Mouse (Mus musculus) hindbrain, embryonic 10.5 days (tissue): ENCODE measurements around the gene Sned1. TPM values are rescaled to one million over a fixed set of nuclear protein-coding genes. Genes with fewer than 3 reads are reported as not detected.

ENCODE experiments used
- DNase-seq: peaks from one replicate; pipeline ENCODE4 v3.0.0-alpha.2; 2017; ENCODE audit warnings: low spot score
- H3K27ac ChIP-seq: fragments of 300-500 bp; sonication (generic); 2 replicates; pipeline ENCODE4 v1.5.1; 2016; ENCODE audit warnings: mild to moderate bottlenecking, moderate library complexity
- H3K27me3 ChIP-seq: fragments of 300-500 bp; sonication (generic); 2 replicates; pipeline ENCODE4 v1.6.1; 2016; ENCODE audit warnings: mild to moderate bottlenecking; ENCODE audit not compliant: poor library complexity, insufficient read depth, severe bottlenecking
- H3K36me3 ChIP-seq: fragments of 300-500 bp; sonication (generic); 2 replicates; pipeline ENCODE4 v1.6.1; 2016; ENCODE audit warnings: mild to moderate bottlenecking, moderate library complexity
- H3K4me1 ChIP-seq: fragments of 300-500 bp; sonication (generic); replicated peaks from 2 replicates; pipeline ENCODE4 v1.6.1; 2016; ENCODE audit warnings: mild to moderate bottlenecking
- H3K4me3 ChIP-seq: fragments of 300-500 bp; sonication (generic); 2 replicates; pipeline ENCODE4 v1.5.1; 2016; ENCODE audit warnings: mild to moderate bottlenecking, moderate library complexity
- H3K9me3 ChIP-seq: fragments of 300-500 bp; sonication (generic); 2 replicates; pipeline ENCODE4 v1.6.1; 2016; ENCODE audit warnings: mild to moderate bottlenecking, moderate library complexity
- WGBS: fragments of 180-500 bp; shearing (Covaris S2); methylation state at CpG from one replicate; pipeline ENCODE4 v1.1.7; 2016; 5-methylcytosine and 5-hydroxymethylcytosine counted together
- polyA plus RNA-seq: library from polyadenylated mRNA; unstranded; fragments of >200 nt; fragmentation: Nextera tagmentation; extraction: Ambion mirVana; gene quantifications from 2 replicates; pipeline ENCODE4 v1.2.1, GENCODE M21; 2016

Gene Sned1
- polyA plus RNA-seq, 1 experiment from 2014 or later: 3.4 TPM

- Histone ChIP-seq H3K9me3 (no peaks in the 10 kb centered on the region), H3K36me3 (no peaks in the 10 kb centered on the region), H3K27me3 (peaks cover 55% of the 10 kb centered on the region), H3K4me1 (peaks cover 25% of the 10 kb centered on the region), H3K27ac (no peak overlapping the region), H3K4me3 (no peak overlapping the region)
- 63% methylated on average over 4 of the region's 4 CpGs for WGBS
- DNase-seq: no peak
These were observed 2.6 kb downstream of the Sned1 start for GRCm38 (mm10) chr1:93238201-93238600.

GRCm38 (mm10) chr1:93245936-93246335 is 10.3 kb downstream of the Sned1 start:
- Histone ChIP-seq H3K4me3 (no peak overlapping the region), H3K4me1 (0 out of 2 replicates have a peak, but pooled peaks cover 7% of the 10 kb centered on the region), H3K9me3 (no peaks in the 10 kb centered on the region), H3K27ac (0 out of 2 replicates have a peak overlapping the region, but pooled peaks have one; percentile 23), H3K27me3 (no peaks in the 10 kb centered on the region), H3K36me3 (no peaks in the 10 kb centered on the region)
- DNase-seq: no peak
- 67% methylated on average over 2 of the region's 2 CpGs for WGBS

GRCm38 (mm10) chr1:93252586-93252985 is 16.9 kb downstream of the Sned1 start:
- 55% methylated on average over 2 of the region's 2 CpGs for WGBS
- no peaks in the 10 kb centered on the region for H3K36me3 ChIP-seq
- DNase-seq: no peak
- no peaks in the 10 kb centered on the region for H3K4me1 ChIP-seq
- no peaks in the 10 kb centered on the region for H3K27me3 ChIP-seq
- H3K9me3 ChIP-seq: no peaks in the 10 kb centered on the region
- no peak overlapping the region for H3K4me3 ChIP-seq
- no peak overlapping the region for H3K27ac ChIP-seq

GRCm38 (mm10) chr1:93255761-93256160 is 20.1 kb downstream of the Sned1 start:
- DNase-seq: no peak
- 90% methylated on average over 7 of the region's 7 CpGs for WGBS
- H3K27me3 ChIP-seq: no peaks in the 10 kb centered on the region

GRCm38 (mm10) chr1:93257560-93257959 is 21.9 kb downstream of the Sned1 start:
- Histone ChIP-seq H3K4me1 (no peaks in the 10 kb centered on the region), H3K36me3 (no peaks in the 10 kb centered on the region), H3K27ac (no peak overlapping the region), H3K9me3 (no peaks in the 10 kb centered on the region), H3K4me3 (no peak overlapping the region), H3K27me3 (no peaks in the 10 kb centered on the region)
- DNase-seq: no peak
- WGBS: 69% methylated on average over 1 of the region's 1 CpGs

More at GRCm38 (mm10) chr1:93255761-93256160, 20.1 kb downstream of the Sned1 start:
- Histone ChIP-seq H3K9me3 (no peaks in the 10 kb centered on the region), H3K4me3 (no peak overlapping the region), H3K27ac (no peak overlapping the region), H3K4me1 (no peaks in the 10 kb centered on the region), H3K36me3 (no peaks in the 10 kb centered on the region)

- no peak overlapping the region for H3K27ac ChIP-seq
- 45% methylated on average over 3 of the region's 3 CpGs for WGBS
- H3K4me3 ChIP-seq: no peak overlapping the region
- no peak for DNase-seq
- H3K4me1 ChIP-seq: peaks cover under 1% of the 10 kb centered on the region; the same call in 1 of the 2 replicates
- H3K9me3 ChIP-seq: no peaks in the 10 kb centered on the region
- peaks cover 4% of the 10 kb centered on the region; the same call in 1 of the 2 replicates for H3K27me3 ChIP-seq
- H3K36me3 ChIP-seq: no peaks in the 10 kb centered on the region
These were observed 31.6 kb downstream of the Sned1 start for GRCm38 (mm10) chr1:93267207-93267606.

GRCm38 (mm10) chr1:93268246-93268645 is 32.6 kb downstream of the Sned1 start:
- Histone ChIP-seq H3K4me1 (peaks cover 5% of the 10 kb centered on the region), H3K27me3 (peaks cover 4% of the 10 kb centered on the region; the same call in 1 of the 2 replicates), H3K9me3 (no peaks in the 10 kb centered on the region), H3K4me3 (no peak overlapping the region), H3K36me3 (no peaks in the 10 kb centered on the region), H3K27ac (no peak overlapping the region)
- no peak for DNase-seq
- 86% methylated on average over 2 of the region's 2 CpGs for WGBS

GRCm38 (mm10) chr1:93270516-93271240 is 35.0 kb downstream of the Sned1 start:
- Histone ChIP-seq H3K4me3 (no peak overlapping the region), H3K27me3 (peaks cover 4% of the 10 kb centered on the region; the same call in 1 of the 2 replicates), H3K9me3 (no peaks in the 10 kb centered on the region), H3K27ac (no peak overlapping the region), H3K4me1 (peaks cover 5% of the 10 kb centered on the region), H3K36me3 (no peaks in the 10 kb centered on the region)
- WGBS: 77% methylated on average over 3 of the region's 3 CpGs
- no peak for DNase-seq

- Histone ChIP-seq H3K4me1 (peaks cover 5% of the 10 kb centered on the region), H3K36me3 (no peaks in the 10 kb centered on the region), H3K9me3 (no peaks in the 10 kb centered on the region), H3K27ac (no peak overlapping the region), H3K4me3 (no peak overlapping the region), H3K27me3 (peaks cover 4% of the 10 kb centered on the region; the same call in 1 of the 2 replicates)
- 89% methylated on average over 6 of the region's 6 CpGs for WGBS
- DNase-seq: no peak
These were observed 36.1 kb downstream of the Sned1 start for GRCm38 (mm10) chr1:93271751-93272150.

GRCm38 (mm10) chr1:93272409-93272821 is 36.8 kb downstream of the Sned1 start:
- H3K4me1 ChIP-seq: peaks cover 5% of the 10 kb centered on the region
- no peak overlapping the region for H3K27ac ChIP-seq
- no peaks in the 10 kb centered on the region for H3K9me3 ChIP-seq
- peaks cover 4% of the 10 kb centered on the region; the same call in 1 of the 2 replicates for H3K27me3 ChIP-seq
- 3% methylated on average over 10 of the region's 16 CpGs for WGBS
- peak overlapping the region; percentile 28; the same call in 1 of the 2 replicates for H3K4me3 ChIP-seq
- peak; percentile 69 for DNase-seq
- no peaks in the 10 kb centered on the region for H3K36me3 ChIP-seq

- H3K27me3 ChIP-seq: peaks cover 4% of the 10 kb centered on the region; the same call in 1 of the 2 replicates
- no peaks in the 10 kb centered on the region for H3K9me3 ChIP-seq
- 76% methylated on average over 6 of the region's 6 CpGs for WGBS
- no peaks in the 10 kb centered on the region for H3K36me3 ChIP-seq
- no peak overlapping the region for H3K4me3 ChIP-seq
- H3K27ac ChIP-seq: no peak overlapping the region
- H3K4me1 ChIP-seq: peaks cover 5% of the 10 kb centered on the region
- no peak for DNase-seq
These were observed 39.9 kb downstream of the Sned1 start for GRCm38 (mm10) chr1:93275561-93275960.

GRCm38 (mm10) chr1:93277041-93277440 is 41.4 kb downstream of the Sned1 start:
- WGBS: 82% methylated on average over 7 of the region's 7 CpGs
- Histone ChIP-seq H3K27ac (no peak overlapping the region), H3K9me3 (no peaks in the 10 kb centered on the region), H3K27me3 (no peaks in the 10 kb centered on the region), H3K4me3 (no peak overlapping the region), H3K4me1 (peaks cover 5% of the 10 kb centered on the region), H3K36me3 (no peaks in the 10 kb centered on the region)
- no peak for DNase-seq

- Histone ChIP-seq H3K4me3 (no peak overlapping the region), H3K27ac (no peak overlapping the region), H3K9me3 (no peaks in the 10 kb centered on the region), H3K36me3 (no peaks in the 10 kb centered on the region), H3K27me3 (no peaks in the 10 kb centered on the region), H3K4me1 (no peaks in the 10 kb centered on the region)
- no peak for DNase-seq
- 64% methylated on average over 3 of the region's 3 CpGs for WGBS
These were observed 54.1 kb downstream of the Sned1 start for GRCm38 (mm10) chr1:93289678-93290214.
